Mouse (Mus musculus) gastrocnemius, postnatal 14 days (tissue): ENCODE results near the gene Slc22a14. TPM values are rescaled to one million over a fixed set of nuclear protein-coding genes. Genes with fewer than 3 reads are reported as not detected.

ENCODE experiments used
- DNase-seq: peaks from one replicate; pipeline ENCODE4 v3.0.0; 2021; ENCODE audit warnings: mixed read lengths
- intact Hi-C: fragments of 180-260 bp; cut with DNase I; formaldehyde crosslinking; loops from one replicate; pipeline ENCODE4 v1.15.1; 2025; ENCODE audit warnings: low total_unique reads
- total RNA-seq, 2 experiments: library from RNA; stranded (reverse); gene quantifications; 2 replicates each; pipeline ENCODE4 v1.2.3; 2021

The Slc22a14 gene
- total RNA-seq, 2 experiments from 2014 or later: not detected

GRCm38 (mm10) chr9:119160689-119161088 is 204.7 kb downstream of the Slc22a14 start:
- no peak for DNase-seq
- intact Hi-C loops: no loop called here

- intact Hi-C loops: loop anchor here (10.0 kb wide), 1 partner anchor 196 kb away; the partner anchor contains the start of gene Xylb
- no peak for DNase-seq
Observed at GRCm38 (mm10) chr9:119158861-119159260, 206.5 kb downstream of the Slc22a14 start, which contains the start of gene Gm47289. Gene Gm47289, plus strand, starts transcription at chr9:119159161.

- DNase-seq: peak; percentile 80
- intact Hi-C loops: loop anchor here (10.0 kb wide), 1 partner anchor 198 kb away; the partner anchor contains the start of gene Xylb
Observed at GRCm38 (mm10) chr9:119156278-119157201, 208.8 kb downstream of the Slc22a14 start, which contains the start of gene Acaa1b. Gene Acaa1b, minus strand, starts transcription at chr9:119157093.

GRCm38 (mm10) chr9:119155826-119156225 is 209.5 kb downstream of the Slc22a14 start:
- intact Hi-C loops: loop anchor here (10.0 kb wide), 1 partner anchor 199 kb away; the partner anchor contains the start of gene Xylb
- no peak for DNase-seq

- no peak for DNase-seq
- intact Hi-C loops: loop anchor here (10.0 kb wide), 1 partner anchor 199 kb away; the partner anchor contains the start of gene Xylb
Observed at GRCm38 (mm10) chr9:119155416-119155815, 209.9 kb downstream of the Slc22a14 start.

- intact Hi-C loops: loop anchor here (10.0 kb wide), 1 partner anchor 203 kb away; the partner anchor contains the start of gene Xylb
- no peak for DNase-seq
Observed at GRCm38 (mm10) chr9:119151751-119152150, 213.6 kb downstream of the Slc22a14 start.

GRCm38 (mm10) chr9:119149601-119150000 is 215.8 kb downstream of the Slc22a14 start:
- DNase-seq: peak; percentile 52
- intact Hi-C loops: no loop called here

GRCm38 (mm10) chr9:119146098-119146770 is 219.1 kb downstream of the Slc22a14 start:
- intact Hi-C loops: no loop called here
- no peak for DNase-seq

GRCm38 (mm10) chr9:119145638-119146037 is 219.7 kb downstream of the Slc22a14 start:
- no peak for DNase-seq
- intact Hi-C loops: no loop called here

- DNase-seq: no peak
- intact Hi-C loops: no loop called here
Observed at GRCm38 (mm10) chr9:119145137-119145536, 220.2 kb downstream of the Slc22a14 start.

- no peak for DNase-seq
- intact Hi-C loops: no loop called here
Observed at GRCm38 (mm10) chr9:119144696-119145095, 220.7 kb downstream of the Slc22a14 start.

GRCm38 (mm10) chr9:119143372-119143771 is 222.0 kb downstream of the Slc22a14 start:
- intact Hi-C loops: no loop called here
- DNase-seq: no peak

- intact Hi-C loops: no loop called here
Observed at GRCm38 (mm10) chr9:119142066-119142465, 223.3 kb downstream of the Slc22a14 start.

GRCm38 (mm10) chr9:119138836-119139235 is 226.5 kb downstream of the Slc22a14 start:
- intact Hi-C loops: no loop called here
- no peak for DNase-seq

More at GRCm38 (mm10) chr9:119142066-119142465, 223.3 kb downstream of the Slc22a14 start:
- DNase-seq: no peak

GRCm38 (mm10) chr9:119130692-119131091 is 234.7 kb downstream of the Slc22a14 start:
- intact Hi-C loops: no loop called here
- DNase-seq: no peak

GRCm38 (mm10) chr9:119128436-119129181 is 236.7 kb downstream of the Slc22a14 start:
- no peak for DNase-seq
- intact Hi-C loops: no loop called here

GRCm38 (mm10) chr9:119122596-119123369 is 242.6 kb downstream of the Slc22a14 start:
- intact Hi-C loops: no loop called here

GRCm38 (mm10) chr9:119120168-119120560 is 245.2 kb downstream of the Slc22a14 start:
- no peak for DNase-seq
- intact Hi-C loops: no loop called here

More at GRCm38 (mm10) chr9:119122596-119123369, 242.6 kb downstream of the Slc22a14 start:
- DNase-seq: no peak
